Mouse (Mus musculus): Measurements from ENCODE around the gene Galnt12. TPM values are rescaled to one million over a fixed set of nuclear protein-coding genes. Genes with fewer than 3 reads are reported as not detected.

Gene Galnt12
- polyA plus RNA-seq, 1 experiment: 2.4 TPM

- H3K4me1 ChIP-seq (ENCODE audit: control insufficient read depth, insufficient read depth, low read length): no peaks in the 10 kb centered on the region
- no peaks in the 10 kb centered on the region for H3K36me3 ChIP-seq (ENCODE audit: control insufficient read depth, insufficient read depth, low read length)
- H3K27ac ChIP-seq (ENCODE audit: control insufficient read depth, insufficient read depth, low read depth, low read length): no peak overlapping the region
- TF ChIP-seq CTCF (IDR thresholded peaks at IDR 0.05; ENCODE audit: control insufficient read depth, insufficient read depth, insufficient replicate concordance, low read depth, low read length): no peak
- no peaks in the 10 kb centered on the region for H3K27me3 ChIP-seq (ENCODE audit: control insufficient read depth, insufficient read depth, low read length)
- H3K4me3 ChIP-seq (ENCODE audit: control insufficient read depth, low read depth, low read length): no peak overlapping the region
These were observed 11.6 kb upstream of the Galnt12 start for GRCm38 (mm10) chr4:47079997-47080646.

DNA sequence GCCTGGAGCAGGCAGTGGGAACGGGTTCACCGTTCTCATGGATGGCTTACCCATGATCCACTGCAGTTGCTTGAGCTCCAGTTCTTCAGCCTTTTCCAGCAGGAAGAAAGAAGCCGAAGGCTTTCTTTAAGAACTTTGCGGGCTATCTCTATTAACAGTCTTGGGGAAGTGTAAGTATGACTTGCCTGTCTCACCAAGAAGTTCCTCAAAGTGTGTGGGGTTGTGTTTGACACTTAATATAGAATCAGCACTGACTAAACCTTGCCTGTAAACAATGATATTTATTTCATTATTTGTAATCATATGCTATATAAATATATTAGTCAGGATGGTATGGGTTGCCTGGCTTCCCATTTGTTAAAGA lies 11.1 kb upstream of the Galnt12 start:
- no peaks in the 10 kb centered on the region for H3K27me3 ChIP-seq (ENCODE audit: control insufficient read depth, insufficient read depth, low read length)
- no peak overlapping the region for H3K27ac ChIP-seq (ENCODE audit: control insufficient read depth, insufficient read depth, low read depth, low read length)
- no peaks in the 10 kb centered on the region for H3K4me1 ChIP-seq (ENCODE audit: control insufficient read depth, insufficient read depth, low read length)
- TF ChIP-seq POLR2A (IDR thresholded peaks at IDR 0.05; ENCODE audit: control insufficient read depth, low read depth, low read length) (no peak), CTCF (IDR thresholded peaks at IDR 0.05; ENCODE audit: control insufficient read depth, insufficient read depth, insufficient replicate concordance, low read depth, low read length) (no peak)
- no peaks in the 10 kb centered on the region for H3K36me3 ChIP-seq (ENCODE audit: control insufficient read depth, insufficient read depth, low read length)
- H3K4me3 ChIP-seq (ENCODE audit: control insufficient read depth, low read depth, low read length): no peak overlapping the region

GRCm38 (mm10) chr4:47083824-47084223 lies 7.9 kb upstream of the Galnt12 start:
- Histone ChIP-seq H3K4me3 (ENCODE audit: control insufficient read depth, low read depth, low read length) (no peak overlapping the region), H3K27ac (ENCODE audit: control insufficient read depth, insufficient read depth, low read depth, low read length) (no peak overlapping the region), H3K36me3 (ENCODE audit: control insufficient read depth, insufficient read depth, low read length) (no peaks in the 10 kb centered on the region), H3K4me1 (ENCODE audit: control insufficient read depth, insufficient read depth, low read length) (no peaks in the 10 kb centered on the region), H3K27me3 (ENCODE audit: control insufficient read depth, insufficient read depth, low read length) (no peaks in the 10 kb centered on the region)
- TF ChIP-seq POLR2A (IDR thresholded peaks at IDR 0.05; ENCODE audit: control insufficient read depth, low read depth, low read length) (no peak), CTCF (IDR thresholded peaks at IDR 0.05; ENCODE audit: control insufficient read depth, insufficient read depth, insufficient replicate concordance, low read depth, low read length) (no peak)

DNA sequence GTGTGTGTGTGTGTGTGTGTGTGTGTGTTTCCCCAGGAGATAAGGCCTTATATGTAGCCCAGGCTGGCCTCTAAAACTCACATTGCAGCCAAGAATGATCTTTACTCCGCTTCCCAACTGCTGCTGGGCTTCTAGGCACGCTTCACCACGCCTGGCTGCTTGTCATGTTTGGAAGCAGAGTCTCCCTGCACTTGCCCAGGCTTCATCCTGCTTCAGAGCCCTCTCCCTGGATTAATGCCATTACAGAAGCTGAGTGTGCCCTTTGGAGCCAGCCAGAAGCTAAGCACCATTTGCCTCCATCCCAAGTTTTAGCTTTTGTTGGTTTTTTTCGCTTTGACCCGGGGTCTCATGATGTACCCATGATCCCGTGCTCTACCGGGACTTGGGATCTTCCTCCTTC lies 3.0 kb upstream of the Galnt12 start:
- TF ChIP-seq POLR2A (IDR thresholded peaks at IDR 0.05; ENCODE audit: control insufficient read depth, low read depth, low read length) (no peak), CTCF (IDR thresholded peaks at IDR 0.05; ENCODE audit: control insufficient read depth, insufficient read depth, insufficient replicate concordance, low read depth, low read length) (no peak)
- Histone ChIP-seq H3K27ac (ENCODE audit: control insufficient read depth, insufficient read depth, low read depth, low read length) (no peak overlapping the region), H3K4me3 (ENCODE audit: control insufficient read depth, low read depth, low read length) (no peak overlapping the region), H3K27me3 (ENCODE audit: control insufficient read depth, insufficient read depth, low read length) (no peaks in the 10 kb centered on the region; the same call in 1 of the 2 replicates), H3K36me3 (ENCODE audit: control insufficient read depth, insufficient read depth, low read length) (no peaks in the 10 kb centered on the region), H3K4me1 (ENCODE audit: control insufficient read depth, insufficient read depth, low read length) (peaks cover 8% of the 10 kb centered on the region; the same call in 1 of the 2 replicates)

GRCm38 (mm10) chr4:47092387-47093021 lies 795 bp downstream of the Galnt12 start:
- H3K4me1 ChIP-seq (ENCODE audit: control insufficient read depth, insufficient read depth, low read length): peaks cover 8% of the 10 kb centered on the region; the same call in 1 of the 2 replicates
- H3K36me3 ChIP-seq (ENCODE audit: control insufficient read depth, insufficient read depth, low read length): no peaks in the 10 kb centered on the region
- H3K27me3 ChIP-seq (ENCODE audit: control insufficient read depth, insufficient read depth, low read length): no peaks in the 10 kb centered on the region; the same call in 1 of the 2 replicates
- no peak for TF ChIP-seq POLR2A (IDR thresholded peaks at IDR 0.05; ENCODE audit: control insufficient read depth, low read depth, low read length)
- no peak for TF ChIP-seq CTCF (IDR thresholded peaks at IDR 0.05; ENCODE audit: control insufficient read depth, insufficient read depth, insufficient replicate concordance, low read depth, low read length)
- peak overlapping the region; percentile 80 for H3K4me3 ChIP-seq (ENCODE audit: control insufficient read depth, low read depth, low read length)
- no peak overlapping the region for H3K27ac ChIP-seq (ENCODE audit: control insufficient read depth, insufficient read depth, low read depth, low read length)

GRCm38 (mm10) chr4:47093161-47093560 lies 1.5 kb downstream of the Galnt12 start:
- Histone ChIP-seq H3K4me3 (ENCODE audit: control insufficient read depth, low read depth, low read length) (no peak overlapping the region), H3K27me3 (ENCODE audit: control insufficient read depth, insufficient read depth, low read length) (no peaks in the 10 kb centered on the region; the same call in 1 of the 2 replicates), H3K4me1 (ENCODE audit: control insufficient read depth, insufficient read depth, low read length) (peaks cover 8% of the 10 kb centered on the region; the same call in 1 of the 2 replicates), H3K27ac (ENCODE audit: control insufficient read depth, insufficient read depth, low read depth, low read length) (no peak overlapping the region), H3K36me3 (ENCODE audit: control insufficient read depth, insufficient read depth, low read length) (no peaks in the 10 kb centered on the region)
- TF ChIP-seq CTCF (IDR thresholded peaks at IDR 0.05; ENCODE audit: control insufficient read depth, insufficient read depth, insufficient replicate concordance, low read depth, low read length) (no peak), POLR2A (IDR thresholded peaks at IDR 0.05; ENCODE audit: control insufficient read depth, low read depth, low read length) (no peak)

GRCm38 (mm10) chr4:47093647-47094046 lies 1.9 kb downstream of the Galnt12 start:
- H3K27me3 ChIP-seq (ENCODE audit: control insufficient read depth, insufficient read depth, low read length): no peaks in the 10 kb centered on the region; the same call in 1 of the 2 replicates
- peaks cover 8% of the 10 kb centered on the region; the same call in 1 of the 2 replicates for H3K4me1 ChIP-seq (ENCODE audit: control insufficient read depth, insufficient read depth, low read length)
- H3K36me3 ChIP-seq (ENCODE audit: control insufficient read depth, insufficient read depth, low read length): no peaks in the 10 kb centered on the region
- H3K27ac ChIP-seq (ENCODE audit: control insufficient read depth, insufficient read depth, low read depth, low read length): no peak overlapping the region
- TF ChIP-seq CTCF (IDR thresholded peaks at IDR 0.05; ENCODE audit: control insufficient read depth, insufficient read depth, insufficient replicate concordance, low read depth, low read length): no peak
- TF ChIP-seq POLR2A (IDR thresholded peaks at IDR 0.05; ENCODE audit: control insufficient read depth, low read depth, low read length): no peak
- no peak overlapping the region for H3K4me3 ChIP-seq (ENCODE audit: control insufficient read depth, low read depth, low read length)

All from testis, adult 2 months (tissue).